Mouse (Mus musculus): ENCODE data around the gene Thumpd3. TPM values are rescaled to one million over a fixed set of nuclear protein-coding genes. Genes with fewer than 3 reads are reported as not detected.

Thumpd3 gene
- total RNA-seq, 2 experiments from 2014 or later = 20.3 to 21.8 TPM

GRCm38 (mm10) chr6:113076686-113077516 lies 30.9 kb downstream of the Thumpd3 start, which contains the start of gene Setd5:
TSS of gene Setd5 (plus strand) at chr6:113077365.
- intact Hi-C loops (cut with DNase I) = loop anchor here (2.0 kb wide), 1 partner anchor 30 kb away; the partner anchor contains the start of gene Thumpd3
- peak; percentile 99 for DNase-seq

DNA sequence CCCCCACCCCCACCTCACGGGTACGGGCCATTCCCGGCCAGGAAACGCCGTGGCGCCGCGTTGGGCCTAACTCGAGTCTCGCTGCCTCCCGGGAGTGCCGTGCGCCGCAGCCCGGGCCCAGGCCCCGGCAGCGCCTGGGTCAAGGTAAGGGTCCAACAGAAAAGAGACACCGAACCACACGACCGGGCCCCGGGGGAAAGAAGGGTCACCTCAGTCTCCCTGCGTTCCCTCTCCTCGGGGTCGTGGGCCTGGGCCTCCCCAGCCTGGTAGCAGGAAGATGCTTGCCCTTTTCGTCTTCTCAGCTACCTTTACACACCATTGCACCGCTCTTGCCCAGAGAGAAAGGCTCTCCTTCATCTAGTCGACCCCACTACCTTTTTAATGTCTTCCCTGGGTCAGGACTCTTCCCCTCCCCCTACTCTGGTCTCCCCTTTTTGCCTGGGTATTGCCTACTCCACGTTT lies 31.6 kb downstream of the Thumpd3 start:
- no peak for DNase-seq
- intact Hi-C loops (cut with DNase I) = loop anchor here (2.0 kb wide), 1 partner anchor 31 kb away; the partner anchor contains the start of gene Thumpd3

- DNase-seq = peak; percentile 54 to 63
- intact Hi-C loops (cut with DNase I) = no loop called here
Measured at GRCm38 (mm10) chr6:113078031-113078721, 32.2 kb downstream of the Thumpd3 start.

DNA sequence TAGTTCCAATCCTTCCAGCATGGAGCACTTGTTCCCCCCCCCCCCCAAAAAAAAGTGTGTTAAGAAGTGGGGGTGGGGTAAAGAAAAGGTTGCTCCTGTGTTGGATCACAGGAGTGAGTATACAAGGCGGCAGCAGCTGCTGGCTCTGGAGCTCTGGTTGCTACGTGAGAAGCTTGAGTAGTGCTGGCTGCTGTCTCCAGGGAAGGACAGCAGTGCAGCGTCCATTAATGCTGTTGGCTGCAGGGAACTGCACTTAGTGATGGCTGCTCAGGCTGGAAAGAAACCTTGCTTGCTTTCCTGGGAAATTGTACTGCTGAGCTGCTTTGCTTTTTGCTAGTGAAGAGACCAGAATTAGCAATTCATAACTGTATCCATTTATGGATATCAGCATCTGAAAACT lies 33.5 kb downstream of the Thumpd3 start:
- peak; percentile 58 for DNase-seq
- intact Hi-C loops (cut with DNase I) = no loop called here

GRCm38 (mm10) chr6:113082229-113082628 lies 36.2 kb downstream of the Thumpd3 start:
- DNase-seq = peak in 1 of 2 experiments; percentile 29
- intact Hi-C loops (cut with DNase I) = loop anchor here (2.0 kb wide), 1 partner anchor 17 kb away; no protein-coding TSS in a partner anchor

DNA sequence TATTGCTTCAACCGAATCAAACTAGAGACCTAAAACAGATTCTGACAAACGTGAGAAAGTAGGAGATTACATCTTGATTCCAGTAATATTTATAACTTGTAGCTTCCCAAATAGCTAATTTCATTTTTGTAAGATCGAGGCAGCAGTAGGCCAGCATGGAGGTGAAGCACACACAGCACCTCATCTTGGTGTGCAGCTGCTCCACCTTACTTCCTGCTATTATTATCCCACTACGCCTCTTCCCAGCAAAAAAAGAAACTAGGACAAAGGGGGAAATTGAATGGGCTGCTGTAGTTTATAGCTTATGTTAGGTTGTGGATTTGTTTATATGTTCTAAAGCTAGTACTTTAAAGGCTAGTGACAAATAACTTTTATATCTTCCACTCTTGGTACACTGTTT lies 38.6 kb downstream of the Thumpd3 start:
- intact Hi-C loops (cut with DNase I) = no loop called here
- DNase-seq = no peak

- intact Hi-C loops (cut with DNase I) = no loop called here
- DNase-seq = no peak
Measured at GRCm38 (mm10) chr6:113093206-113093605, 47.2 kb downstream of the Thumpd3 start.

GRCm38 (mm10) chr6:113095547-113095946 lies 49.5 kb downstream of the Thumpd3 start:
- no peak for DNase-seq

GRCm38 (mm10) chr6:113097662-113098061 lies 51.6 kb downstream of the Thumpd3 start:
- intact Hi-C loops (cut with DNase I) = loop anchor here (2.0 kb wide), 1 partner anchor 15 kb away; no protein-coding TSS in a partner anchor
- DNase-seq = no peak

More at GRCm38 (mm10) chr6:113095547-113095946, 49.5 kb downstream of the Thumpd3 start:
- intact Hi-C loops (cut with DNase I) = no loop called here

DNA sequence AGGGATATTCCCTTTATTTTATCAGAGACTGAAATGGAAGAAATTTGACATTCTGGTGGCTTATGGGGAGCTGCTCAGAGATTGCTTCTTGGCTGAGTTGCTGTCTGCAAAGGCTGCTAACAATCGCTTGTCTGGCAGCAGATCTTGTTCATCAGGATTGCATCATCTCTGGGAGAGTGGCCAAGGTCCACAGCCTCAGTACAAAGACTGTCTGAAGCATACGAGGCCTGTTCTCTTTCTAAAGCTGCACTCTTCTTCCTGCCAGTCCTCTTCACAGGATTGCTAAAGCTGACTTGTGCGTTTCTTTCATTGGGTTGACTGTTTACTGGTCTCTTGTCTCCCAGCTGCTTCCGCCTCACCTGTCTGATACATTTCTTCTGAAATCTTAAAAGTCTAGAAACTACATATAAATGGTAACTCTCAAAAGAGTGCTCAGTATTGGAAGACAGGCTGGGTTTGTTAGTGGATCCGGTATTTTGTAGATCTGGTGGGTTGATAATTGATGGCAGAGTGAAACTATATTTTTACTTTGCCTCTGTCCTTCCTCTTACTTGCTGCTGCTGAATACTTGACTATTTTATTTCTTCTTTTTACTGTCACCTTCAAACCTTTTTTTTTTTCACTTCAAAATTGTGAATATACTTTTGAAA lies 53.7 kb downstream of the Thumpd3 start:
- intact Hi-C loops (cut with DNase I) = loop anchor here (2.0 to 5.0 kb wide), 2 partner anchors 17 to 402 kb away; partner anchors contain the start of gene Rad18

DNA sequence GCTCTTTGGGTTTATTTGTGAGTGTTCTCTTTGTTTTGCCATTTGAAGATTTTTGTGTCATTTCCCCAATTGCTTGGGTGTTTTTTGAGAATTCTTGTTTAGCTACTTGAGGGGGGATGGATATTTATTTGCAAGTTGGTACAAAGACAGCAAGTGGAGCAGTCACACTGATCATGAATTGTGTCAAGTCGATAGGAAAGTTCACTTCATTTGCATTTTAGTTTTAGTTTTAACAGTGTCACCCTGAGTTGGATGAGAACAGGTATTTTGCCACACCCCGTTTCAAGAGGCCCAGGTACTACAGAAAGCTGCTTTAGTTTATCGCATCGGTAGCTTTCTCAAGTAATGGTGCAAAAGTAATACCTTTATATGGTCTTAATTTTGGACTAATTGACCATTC lies 56.5 kb downstream of the Thumpd3 start:
- DNase-seq = no peak
- intact Hi-C loops (cut with DNase I) = loop anchor here (5.0 kb wide), 1 partner anchor 405 kb away; the partner anchor contains the start of gene Rad18

More for the DNA sequence above, 53.7 kb downstream of the Thumpd3 start:
- DNase-seq = peak; percentile 91 to 94

DNA sequence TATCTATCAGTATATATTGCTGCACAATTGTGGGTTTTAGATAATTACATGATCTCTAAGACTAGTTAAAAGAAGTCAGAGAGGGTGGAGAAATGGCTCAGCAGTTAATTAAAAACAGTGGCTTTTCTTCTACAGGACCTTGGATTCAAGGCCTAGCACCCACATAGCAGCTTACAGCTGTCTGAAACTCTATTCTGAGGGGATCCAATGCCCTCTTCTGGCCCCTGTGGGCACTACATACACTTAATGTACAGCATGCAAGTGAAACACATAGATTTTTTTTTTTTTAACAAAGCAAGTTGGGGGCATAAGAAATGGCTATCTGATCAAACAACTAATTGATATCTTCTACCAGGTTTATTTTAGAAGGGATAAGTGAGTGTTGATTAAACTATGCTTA lies 57.7 kb downstream of the Thumpd3 start:
- intact Hi-C loops (cut with DNase I) = loop anchor here (1.0 to 5.0 kb wide), 2 partner anchors 65 to 406 kb away; partner anchors contain the start of gene Rad18
- DNase-seq = peak; percentile 48 to 60

GRCm38 (mm10) chr6:113109378-113109777 lies 63.4 kb downstream of the Thumpd3 start:
- no peak for DNase-seq
- intact Hi-C loops (cut with DNase I) = loop anchor here (5.0 kb wide), 1 partner anchor 42 kb away; no protein-coding TSS in a partner anchor

DNA sequence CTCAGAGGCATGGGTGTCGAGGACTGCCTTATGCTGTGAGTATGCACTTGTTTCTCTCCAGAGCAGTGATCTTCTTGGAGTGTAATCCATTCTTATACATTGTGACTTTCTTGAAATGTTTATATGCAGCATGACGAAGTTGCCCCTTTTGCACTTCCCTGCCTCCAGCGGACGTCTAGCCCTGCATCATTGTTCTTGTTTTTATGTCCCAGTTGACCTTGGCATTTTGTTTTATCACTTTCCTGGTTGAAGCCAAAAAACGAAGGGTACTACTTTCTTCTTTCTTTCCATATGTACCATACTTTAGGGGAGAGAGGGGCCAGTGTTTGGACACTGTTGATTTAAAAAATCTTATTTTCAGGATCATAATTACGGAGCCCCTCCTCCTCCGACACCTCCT lies 63.9 kb downstream of the Thumpd3 start:
- intact Hi-C loops (cut with DNase I) = loop anchor here (5.0 kb wide), 1 partner anchor 43 kb away; no protein-coding TSS in a partner anchor
- no peak for DNase-seq

Other genes with a start within 250 kb of the Thumpd3 start
- 1 to 10 TPM; 2.6 to 2.9 TPM for gene Srgap3, start 99.0 kb upstream of the Thumpd3 start, total RNA-seq (2021)
- 10 to 100 TPM; 70.3 to 74.2 TPM for gene Setd5, start 31.1 kb downstream of the Thumpd3 start, total RNA-seq (2021)
- under 1 TPM; 0.41 to 0.47 TPM for gene Lhfpl4, start 149.2 kb downstream of the Thumpd3 start, total RNA-seq (2021)
- 10 to 100 TPM; 15.5 to 16.1 TPM for gene Mtmr14, start 191.6 kb downstream of the Thumpd3 start, total RNA-seq (2021)
- not detected for gene Cpne9, start 236.1 kb downstream of the Thumpd3 start, total RNA-seq (2021)

Data from heart, postnatal 10 days (tissue).